Mouse (Mus musculus) limb, embryonic 13.5 days (tissue): Measurements from ENCODE around the gene Cfap43. TPM values are rescaled to one million over a fixed set of nuclear protein-coding genes. Genes with fewer than 3 reads are reported as not detected.

Experiments used
- microRNA-seq: library from miRNA; unstranded; fragments of <30 nt; microRNA quantifications from one replicate; pipeline ENCODE4, GENCODE M21; 2016
- polyA plus RNA-seq: library from polyadenylated mRNA; unstranded; fragments of >200 nt; fragmentation: Nextera tagmentation; extraction: Ambion mirVana; gene quantifications from 2 replicates; pipeline ENCODE4 v1.2.1, GENCODE M21; 2015

The Cfap43 gene
- polyA plus RNA-seq, 1 experiment from 2014 or later = 0.09 TPM

Small RNA genes lying within 50 kb of the gene (microRNA-seq; reads per million reads assigned to microRNA genes)
- gene Gm22240 (not detected), gene Mir8090 (not detected)

Other genes with a start within 250 kb of the Cfap43 start
- 10.2 and 12.4 TPM in 2 replicates for gene Col17a1, start 227.2 kb downstream of the Cfap43 start, polyA plus RNA-seq
- gene Sfr1, start 187.6 kb downstream of the Cfap43 start, polyA plus RNA-seq = 282 and 301 TPM in 2 replicates
- 177 and 181 TPM in 2 replicates for gene Gsto1, start 64.3 kb downstream of the Cfap43 start, polyA plus RNA-seq
- 1.3 and 1.7 TPM in 2 replicates for gene Gsto2, start 53.8 kb downstream of the Cfap43 start, polyA plus RNA-seq
- gene Itprip, start within 50 bp of the Cfap43 start, polyA plus RNA-seq = 24.3 and 26.6 TPM in 2 replicates
- 0.05 TPM in 1 of 2 replicates, not detected in the other for gene Cfap58, start 18.4 kb upstream of the Cfap43 start, polyA plus RNA-seq